Mouse (Mus musculus): Measurements from ENCODE around the gene Olfr73.
"Not testable (repeated sequence)": the region's sequence is repeated elsewhere in the genome, so short reads cannot be mapped to it uniquely, and the experiment has no call there.

Olfr73 gene

GRCm38 (mm10) chr2:88037599-88037998, at the start of gene Olfr73:
TSS of gene Olfr73 (minus strand) at chr2:88037699.
- no peak for DNase-seq (ENCODE audit: extremely low spot score, low read depth, low spot score)

DNA sequence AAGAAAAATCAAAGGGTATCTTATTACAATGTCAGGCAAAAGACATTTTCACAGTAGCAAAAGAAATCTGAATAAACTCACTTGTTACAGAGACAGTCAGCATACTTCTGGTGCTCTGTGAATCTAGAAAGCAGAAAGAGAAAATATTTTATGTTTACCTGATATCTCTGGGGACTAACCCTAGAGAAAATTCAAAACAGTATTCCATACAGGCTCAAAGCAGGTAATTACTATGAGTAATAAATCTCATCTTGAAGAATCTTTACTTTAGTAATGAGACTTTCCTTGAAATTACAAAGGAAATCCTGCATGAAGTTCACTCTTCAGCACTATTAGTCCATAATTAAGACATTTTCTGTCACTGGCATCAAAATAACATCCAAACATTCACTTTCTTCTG, 34.2 kb upstream of the Olfr73 start, which contains the start of gene Olfr1163:
Gene Olfr1163, minus strand, starts transcription at position 101 of the 400 bp plus-strand sequence.
- no peak for DNase-seq (ENCODE audit: extremely low spot score, low read depth, low spot score)

GRCm38 (mm10) chr2:88063587-88063986, 26.1 kb upstream of the Olfr73 start:
- no peak for DNase-seq (ENCODE audit: extremely low spot score, low read depth, low spot score)

DNA sequence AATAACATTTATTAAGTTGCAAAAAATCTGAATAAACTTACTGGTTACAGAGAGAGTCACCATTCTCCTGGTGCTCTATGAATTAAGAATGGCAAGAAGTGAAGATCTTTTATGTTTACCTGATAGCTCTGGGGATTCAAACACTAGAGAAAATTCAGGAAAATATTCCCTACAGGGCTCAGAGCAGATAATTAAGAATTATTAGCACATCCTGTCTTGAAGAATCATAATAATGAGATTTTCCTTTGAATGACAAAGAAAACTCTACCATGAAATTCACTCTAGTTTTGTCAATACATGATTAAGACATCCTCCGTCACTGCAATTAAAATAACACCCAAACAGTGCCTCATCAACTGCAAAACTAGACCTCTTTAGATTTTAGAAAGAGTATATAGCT, 13.5 kb upstream of the Olfr73 start, which contains the start of gene Olfr1162:
Gene Olfr1162, minus strand, starts transcription at position 101 of the 400 bp plus-strand sequence.
- DNase-seq (ENCODE audit: extremely low spot score, low read depth, low spot score): no peak

DNA sequence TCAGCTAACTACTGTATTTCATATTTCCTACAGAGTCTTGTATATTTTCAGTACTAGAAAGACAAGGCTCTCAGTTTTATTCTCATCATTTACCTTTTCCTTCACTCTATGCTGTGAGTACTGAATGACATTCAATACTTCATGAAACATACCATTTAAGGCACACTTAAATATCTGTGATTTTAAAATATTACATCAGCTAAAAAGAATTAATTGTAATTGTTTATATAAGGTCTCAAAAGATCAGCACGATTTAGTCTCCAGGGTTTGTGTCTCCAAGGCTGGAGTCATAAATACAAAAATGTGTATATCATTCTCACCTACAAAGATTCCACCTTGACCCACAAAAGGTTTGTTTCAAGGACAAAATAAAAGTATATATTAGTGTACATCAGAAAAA, 15.0 kb downstream of the Olfr73 start, which contains the start of gene Olfr1161:
Gene Olfr1161, plus strand, starts transcription at position 301 of the 400 bp plus-strand sequence.
- not testable (repeated sequence) for DNase-seq (ENCODE audit: extremely low spot score, low read depth, low spot score)

DNA sequence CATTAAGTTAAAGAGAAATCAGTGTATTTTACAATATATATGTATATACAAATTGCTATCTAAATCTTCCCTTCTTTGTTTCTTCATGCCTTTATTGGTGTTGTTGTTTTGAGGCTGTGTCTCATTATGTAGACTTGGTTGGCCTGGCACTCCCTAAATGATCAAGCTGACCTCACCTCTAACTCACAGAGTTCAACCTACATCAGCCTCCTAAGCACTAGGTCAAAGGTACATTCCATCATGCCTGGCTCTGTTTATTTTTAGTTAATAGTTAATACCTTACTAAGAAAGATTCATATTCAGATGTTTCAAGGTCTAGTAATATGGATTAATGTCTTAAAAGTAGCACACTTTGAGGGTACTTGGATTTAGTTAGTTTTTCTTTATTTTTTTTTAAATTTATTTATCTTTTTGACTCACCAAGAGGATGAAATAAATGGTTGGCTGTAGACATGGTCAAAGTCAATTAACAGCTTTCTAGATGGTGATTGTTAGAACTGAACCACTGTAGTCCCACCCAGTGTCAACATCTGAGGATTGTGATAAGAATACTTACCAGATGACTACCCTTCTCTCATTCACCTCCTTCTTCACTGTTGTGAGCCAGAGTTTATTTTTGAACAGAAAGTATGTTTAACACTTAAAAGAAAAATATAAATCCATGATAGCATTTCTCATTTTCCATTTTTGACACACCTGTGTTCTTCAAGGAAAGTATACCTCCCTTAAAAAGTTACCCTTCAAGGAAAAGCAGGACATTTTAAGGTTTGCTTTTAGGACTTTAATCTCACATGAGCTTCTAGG, 29.8 kb downstream of the Olfr73 start, which contains the start of gene Olfr1160:
Gene Olfr1160, minus strand, starts transcription at position 754 of the 804 bp plus-strand sequence.
- no peak for DNase-seq (ENCODE audit: extremely low spot score, low read depth, low spot score)

DNA sequence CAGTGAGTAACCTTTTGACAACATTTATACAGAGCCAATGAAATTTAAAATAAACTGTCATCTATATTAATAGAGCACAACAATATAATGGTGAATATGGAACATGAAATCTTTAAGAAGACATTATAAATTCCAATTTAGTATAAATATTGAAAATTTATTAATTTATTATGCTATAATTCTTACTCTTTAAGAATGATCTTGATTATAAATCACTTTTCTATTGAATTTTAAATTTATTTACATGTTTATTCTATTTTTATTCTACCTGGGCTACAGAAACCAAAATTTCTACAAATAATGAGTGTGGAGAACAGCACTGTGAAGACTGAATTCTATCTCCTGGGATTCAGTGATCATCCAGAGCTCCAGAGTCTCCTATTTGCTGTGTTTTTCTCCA, 47.7 kb downstream of the Olfr73 start, which contains the start of gene Olfr1158:
Gene Olfr1158, plus strand, starts transcription at position 301 of the 400 bp plus-strand sequence.
- no peak for DNase-seq (ENCODE audit: extremely low spot score, low read depth, low spot score)
